Mouse (Mus musculus) embryonic facial prominence, embryonic 11.5 days (tissue): Measurements from ENCODE around the gene Immp1l. TPM values are rescaled to one million over a fixed set of nuclear protein-coding genes. Genes with fewer than 3 reads are reported as not detected.

ENCODE experiments used
- ATAC-seq: fragments of 200-750 bp; cut with Nextera tagmentation; replicated peaks from 2 replicates; pipeline ENCODE4 v1.8.0; 2017; ENCODE audit warnings: low read depth; ENCODE audit not compliant: insufficient number of reproducible peaks, low FRiP score, low TSS enrichment
- DNase-seq: peaks from one replicate; pipeline ENCODE4 v3.0.0-alpha.2; 2015; ENCODE audit warnings: low spot score
- H3K27ac ChIP-seq: fragments of 300-500 bp; sonication (generic); replicated peaks from 2 replicates; pipeline ENCODE4 v1.5.1; 2014; ENCODE audit warnings: mild to moderate bottlenecking, low read depth, low read length, control low read depth
- H3K27me3 ChIP-seq: fragments of 300-500 bp; sonication (generic); 2 replicates; pipeline ENCODE4 v1.6.1; 2014; ENCODE audit warnings: mild to moderate bottlenecking, low read length, moderate library complexity, mixed read lengths; ENCODE audit not compliant: control insufficient read depth, insufficient read depth
- H3K36me3 ChIP-seq: fragments of 300-500 bp; sonication (generic); replicated peaks from 2 replicates; pipeline ENCODE4 v1.6.1; 2014; ENCODE audit warnings: low read depth, mild to moderate bottlenecking, low read length, moderate library complexity, mixed read lengths; ENCODE audit not compliant: control insufficient read depth, insufficient read depth
- H3K4me1 ChIP-seq: fragments of 300-500 bp; sonication (generic); 2 replicates; pipeline ENCODE4 v1.6.1; 2014; ENCODE audit warnings: low read length, mixed read lengths; ENCODE audit not compliant: control insufficient read depth, insufficient read depth
- H3K4me2 ChIP-seq: fragments of 300-500 bp; sonication (generic); 2 replicates; pipeline ENCODE4 v1.6.1; 2014; ENCODE audit warnings: low read depth, mild to moderate bottlenecking, control low read depth, low read length, moderate library complexity
- H3K4me3 ChIP-seq: fragments of 300-500 bp; sonication (generic); 2 replicates; pipeline ENCODE4 v1.5.1; 2014; ENCODE audit warnings: low read depth, low read length, control low read depth
- H3K9ac ChIP-seq: fragments of 300-500 bp; sonication (generic); replicated peaks from 2 replicates; pipeline ENCODE4 v1.6.1; 2014; ENCODE audit warnings: mild to moderate bottlenecking, control low read depth, low read length
- H3K9me3 ChIP-seq: fragments of 300-500 bp; sonication (generic); replicated peaks from 2 replicates; pipeline ENCODE4 v1.6.1; 2016; ENCODE audit warnings: mild to moderate bottlenecking, low read length, inconsistent platforms, mixed read lengths; ENCODE audit not compliant: control insufficient read depth
- WGBS: fragments of 180-500 bp; shearing (Covaris S2); extraction: QIAGEN DNeasy Blood & Tissue Kit; methylation state at CpG from one replicate; pipeline ENCODE4 v1.1.7; 2014; 5-methylcytosine and 5-hydroxymethylcytosine counted together
- polyA plus RNA-seq: library from polyadenylated mRNA; unstranded; fragments of >200 nt; fragmentation: Nextera tagmentation; extraction: Ambion mirVana; gene quantifications from 2 replicates; pipeline ENCODE4 v1.2.1, GENCODE M21; 2014

Gene Immp1l
- polyA plus RNA-seq = 151 and 158 TPM in 2 replicates

GRCm38 (mm10) chr2:105903896-105904756 lies at the start of gene Immp1l, which contains the start of gene Elp4:
Immp1l (plus strand) TSS chr2:105904638.
Elp4 (minus strand) TSS chr2:105904564.
- H3K36me3 ChIP-seq = no peaks in the 10 kb centered on the region
- no peaks in the 10 kb centered on the region for H3K27me3 ChIP-seq
- H3K9me3 ChIP-seq = no peaks in the 10 kb centered on the region
- WGBS = under 1% methylated on average over 39 of the region's 39 CpGs
- H3K4me2 ChIP-seq = peak within 1 kb of the TSS; percentile 71
- DNase-seq (peak; percentile 98), ATAC-seq (peak; percentile 100)
- H3K4me1 ChIP-seq = no peaks in the 10 kb centered on the region
- peak within 1 kb of the TSS; percentile 86 for H3K9ac ChIP-seq
- H3K4me3 ChIP-seq = peak within 1 kb of the TSS; percentile 52
- H3K27ac ChIP-seq = no peak within 1 kb of the TSS

- DNase-seq = no peak
- H3K4me3 ChIP-seq = no peak overlapping the region
- H3K36me3 ChIP-seq = no peaks in the 10 kb centered on the region
- no peak for ATAC-seq
- H3K9me3 ChIP-seq = no peaks in the 10 kb centered on the region
- H3K9ac ChIP-seq = no peak overlapping the region
- H3K27ac ChIP-seq = no peak overlapping the region
- no peak overlapping the region for H3K4me2 ChIP-seq
- no peaks in the 10 kb centered on the region for H3K4me1 ChIP-seq
- H3K27me3 ChIP-seq = no peaks in the 10 kb centered on the region
- WGBS = 56% methylated on average over 2 of the region's 2 CpGs
Measured at GRCm38 (mm10) chr2:105854740-105855139, 49.7 kb upstream of the Immp1l start.

- Histone ChIP-seq H3K9me3 (no peaks in the 10 kb centered on the region), H3K36me3 (no peaks in the 10 kb centered on the region), H3K4me3 (no peak overlapping the region), H3K27me3 (no peaks in the 10 kb centered on the region), H3K4me2 (no peak overlapping the region), H3K4me1 (no peaks in the 10 kb centered on the region), H3K27ac (no peak overlapping the region), H3K9ac (no peak overlapping the region)
- DNase-seq (no peak), ATAC-seq (no peak)
- 92% methylated on average over 1 of the region's 1 CpGs for WGBS
Measured at GRCm38 (mm10) chr2:105873403-105873802, 31.0 kb upstream of the Immp1l start.

- Histone ChIP-seq H3K27ac (no peak overlapping the region), H3K9ac (no peak overlapping the region), H3K36me3 (no peaks in the 10 kb centered on the region), H3K4me3 (no peak overlapping the region), H3K4me2 (no peak overlapping the region), H3K9me3 (no peaks in the 10 kb centered on the region), H3K27me3 (no peaks in the 10 kb centered on the region), H3K4me1 (no peaks in the 10 kb centered on the region)
- DNase-seq (no peak), ATAC-seq (no peak)
Measured at GRCm38 (mm10) chr2:105890816-105891215, 13.6 kb upstream of the Immp1l start.

- H3K4me1 ChIP-seq = no peaks in the 10 kb centered on the region
- H3K27me3 ChIP-seq = no peaks in the 10 kb centered on the region
- H3K27ac ChIP-seq = no peak overlapping the region
- no peaks in the 10 kb centered on the region for H3K9me3 ChIP-seq
- 1% methylated on average over 12 of the region's 12 CpGs for WGBS
- no peaks in the 10 kb centered on the region for H3K36me3 ChIP-seq
- peak overlapping the region; percentile 50 for H3K4me2 ChIP-seq
- H3K9ac ChIP-seq = peak overlapping the region; percentile 86
- peak overlapping the region; percentile 52 for H3K4me3 ChIP-seq
- ATAC-seq (peak; percentile 11), DNase-seq (no peak)
Measured at GRCm38 (mm10) chr2:105904757-105905146, 314 bp downstream of the Immp1l start.

- H3K4me3 ChIP-seq = no peak overlapping the region
- H3K9me3 ChIP-seq = no peaks in the 10 kb centered on the region
- H3K27me3 ChIP-seq = no peaks in the 10 kb centered on the region
- no peak overlapping the region for H3K27ac ChIP-seq
- H3K4me2 ChIP-seq = no peak overlapping the region
- no peaks in the 10 kb centered on the region for H3K36me3 ChIP-seq
- no peaks in the 10 kb centered on the region for H3K4me1 ChIP-seq
- no peak for DNase-seq
- WGBS = 84% methylated on average over 5 of the region's 5 CpGs
- H3K9ac ChIP-seq = no peak overlapping the region
- no peak for ATAC-seq
Measured at GRCm38 (mm10) chr2:105908351-105908750, 3.9 kb downstream of the Immp1l start.

GRCm38 (mm10) chr2:105910611-105911010 lies 6.2 kb downstream of the Immp1l start:
- Histone ChIP-seq H3K9me3 (no peaks in the 10 kb centered on the region), H3K4me2 (no peak overlapping the region), H3K27me3 (no peaks in the 10 kb centered on the region), H3K9ac (no peak overlapping the region), H3K27ac (no peak overlapping the region), H3K4me1 (no peaks in the 10 kb centered on the region), H3K36me3 (no peaks in the 10 kb centered on the region), H3K4me3 (no peak overlapping the region)
- DNase-seq (no peak), ATAC-seq (peak; percentile 39; the same call in 1 of the 2 replicates)
- WGBS = 89% methylated on average over 3 of the region's 3 CpGs

GRCm38 (mm10) chr2:105913655-105914366 lies 9.4 kb downstream of the Immp1l start:
- H3K4me3 ChIP-seq = no peak overlapping the region
- no peak overlapping the region for H3K27ac ChIP-seq
- H3K9me3 ChIP-seq = no peaks in the 10 kb centered on the region
- no peak overlapping the region for H3K4me2 ChIP-seq
- WGBS = 89% methylated on average over 6 of the region's 6 CpGs
- no peak for DNase-seq
- no peaks in the 10 kb centered on the region for H3K27me3 ChIP-seq
- ATAC-seq = no peak
- H3K36me3 ChIP-seq = no peaks in the 10 kb centered on the region
- H3K9ac ChIP-seq = no peak overlapping the region
- H3K4me1 ChIP-seq = no peaks in the 10 kb centered on the region
